Mouse (Mus musculus) liver, adult 2 months (tissue): ENCODE data around the gene Gabarapl2.

ENCODE experiments used
- CTCF ChIP-seq: fragments of 200-500 bp; IDR thresholded peaks from 2 replicates; pipeline ENCODE4 v1.5.1; 2011; ENCODE audit warnings: low read depth, low read length, control low read depth
- POLR2A ChIP-seq: fragments of 200-500 bp; IDR thresholded peaks from 2 replicates; pipeline ENCODE4 v1.6.1; 2011; ENCODE audit warnings: low read length, control low read depth; ENCODE audit not compliant: insufficient read depth; ENCODE audit errors: extremely low read depth

GRCm38 (mm10) chr8:111912860-111913432, 27.6 kb upstream of the Gabarapl2 start:
- TF ChIP-seq CTCF = no peak
- no peak for TF ChIP-seq POLR2A
